In the genomic region with DNA sequence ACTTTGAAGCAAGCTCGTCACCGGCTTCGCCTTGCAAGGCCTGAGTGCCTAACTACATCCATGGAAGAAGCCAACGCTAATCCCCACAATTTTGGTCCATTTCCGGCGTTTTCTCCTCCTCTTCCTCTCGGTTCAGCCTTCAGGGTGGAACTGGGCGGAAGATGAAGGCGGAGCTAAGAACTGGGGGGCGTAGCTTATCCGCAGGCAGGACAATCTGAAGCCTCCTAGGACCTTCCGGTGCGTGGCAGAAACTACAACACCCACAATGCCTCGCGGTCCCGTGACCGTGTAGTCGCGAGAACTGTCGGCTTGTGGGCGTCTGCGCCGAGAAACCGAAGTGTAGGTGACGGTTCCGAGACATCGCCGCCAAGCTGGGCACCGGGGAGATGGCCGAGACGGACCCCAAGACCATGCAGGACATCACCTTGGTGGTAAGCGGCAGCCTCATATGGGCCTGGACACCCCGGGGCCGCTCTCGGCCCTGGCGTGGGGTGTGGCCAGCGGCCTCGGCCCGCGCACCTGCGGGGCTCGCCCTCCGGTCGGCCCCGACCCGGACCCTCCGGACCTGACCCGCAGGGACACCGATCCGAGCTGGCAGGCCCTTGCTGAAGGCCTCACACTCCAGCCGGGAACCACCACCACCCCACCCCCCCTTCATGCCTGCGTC, we compare ENCODE assay signal across 7 mouse cellular contexts. TPM values are rescaled to one million over a fixed set of nuclear protein-coding genes. Genes with fewer than 3 reads are reported as not detected.
DNase-seq lines count a peak whose midpoint lies in the region; ATAC-seq lines count a peak whose summit lies in the region.

A gene (plus strand): TSS at position 299 of the 667 bp plus-strand sequence.

- peaks cover 10% of the 10 kb centered on the region; the same call in 1 of the 2 replicates for H3K36me3 ChIP-seq in intestine, embryonic 16.5 days (ENCODE audit: control insufficient read depth, insufficient read depth, low read length)
- peaks cover 12% of the 10 kb centered on the region; the same call in 1 of the 2 replicates for H3K36me3 ChIP-seq in midbrain, embryonic 11.5 days (ENCODE audit: control insufficient read depth, insufficient read depth, low read length)

- ATAC-seq in intestine, embryonic 16.5 days, result peak; percentile 99
- peak; percentile 98 for ATAC-seq in midbrain, embryonic 11.5 days (ENCODE audit: low FRiP score)

- H3K27ac ChIP-seq in intestine, embryonic 16.5 days (ENCODE audit: low read length), result peak within 1 kb of the TSS; percentile 37
- peak within 1 kb of the TSS; percentile 11; the same call in 1 of the 2 replicates for H3K27ac ChIP-seq in midbrain, embryonic 11.5 days (ENCODE audit: low read depth, low read length)

- H3K9me3 ChIP-seq in intestine, embryonic 16.5 days (ENCODE audit: control insufficient read depth, low read length), result peaks cover 5% of the 10 kb centered on the region; the same call in 1 of the 2 replicates
- no peaks in the 10 kb centered on the region for H3K9me3 ChIP-seq in midbrain, embryonic 11.5 days (ENCODE audit: control insufficient read depth, low read length)

- WGBS in intestine, embryonic 16.5 days, result 2% methylated on average over 52 of the region's 52 CpGs
- 3% methylated on average over 50 of the region's 52 CpGs for WGBS in midbrain, embryonic 11.5 days

- DNase-seq in adrenal gland, adult 8-10 months, result peak; percentile 96
- peak; percentile 98 for DNase-seq in embryo, embryonic 9.5 days (ENCODE audit: extremely low spot score)
- DNase-seq in gastrocnemius, postnatal 4 days (ENCODE audit: low spot score in 2 of 2), result peak; percentile 86 to 96
- DNase-seq in left cerebral cortex, postnatal 36 days (ENCODE audit: low spot score in 2 of 2), result peak; percentile 96 to 98
- peak; percentile 100 for DNase-seq in midbrain, embryonic 11.5 days (ENCODE audit: low spot score, missing footprints)
- DNase-seq in skeletal muscle tissue, adult 2 months (ENCODE audit: low read depth, low spot score), result peak; percentile 95

- H3K27me3 ChIP-seq in intestine, embryonic 16.5 days (replicated peaks; ENCODE audit: control insufficient read depth, insufficient read depth, low read length), result 0 out of 2 replicates have a peak, but pooled peaks cover 2% of the 10 kb centered on the region
- H3K27me3 ChIP-seq in midbrain, embryonic 11.5 days (ENCODE audit: control insufficient read depth, insufficient read depth, low read length), result no peaks in the 10 kb centered on the region

- intact Hi-C loops in left cerebral cortex, postnatal 36 days (cut with DNase I), result no loop called here

- peaks cover 8% of the 10 kb centered on the region for H3K4me1 ChIP-seq in intestine, embryonic 16.5 days (ENCODE audit: control insufficient read depth, insufficient read depth, low read length)
- H3K4me1 ChIP-seq in midbrain, embryonic 11.5 days (ENCODE audit: control insufficient read depth, insufficient read depth, low read length), result peaks cover 5% of the 10 kb centered on the region

- peak within 1 kb of the TSS; percentile 69 for H3K4me2 ChIP-seq in intestine, embryonic 16.5 days (ENCODE audit: low read depth, low read length)
- H3K4me2 ChIP-seq in midbrain, embryonic 11.5 days, result peak within 1 kb of the TSS; percentile 77

- peak within 1 kb of the TSS; percentile 99 for H3K4me3 ChIP-seq in intestine, embryonic 16.5 days (ENCODE audit: low read length)
- H3K4me3 ChIP-seq in midbrain, embryonic 11.5 days (ENCODE audit: low read depth, low read length), result peak within 1 kb of the TSS; percentile 93

- peak within 1 kb of the TSS; percentile 86 for H3K9ac ChIP-seq in intestine, embryonic 16.5 days (ENCODE audit: low read depth, low read length)
- H3K9ac ChIP-seq in midbrain, embryonic 11.5 days (ENCODE audit: low read length), result peak within 1 kb of the TSS; percentile 93

RNA-seq across cellular contexts. Expression of the gene that starts here (rescaled TPM):
- total RNA-seq in adrenal gland, adult 8-10 months (2022), result 100 to 1,000 TPM; 183 to 208 (median 201) TPM
- total RNA-seq in gastrocnemius, postnatal 4 days (2021), result 100 to 1,000 TPM; 173 to 200 TPM
- 259 and 264 TPM in 2 replicates for polyA plus RNA-seq in intestine, embryonic 16.5 days (2015; fragmentation: Nextera tagmentation; extraction: Ambion mirVana)
- 100 to 1,000 TPM; 345 to 377 TPM for total RNA-seq in left cerebral cortex, postnatal 36 days (2021)
- 370 and 374 TPM in 2 replicates for polyA plus RNA-seq in midbrain, embryonic 11.5 days (2014; fragmentation: Nextera tagmentation; extraction: Ambion mirVana)

Comparison
In these comparisons a context has a peak if more than half of its experiments do, and no peak if none do; other contexts are left out.
1. Peak in every context shown above with its lines: DNase-seq, ATAC-seq, H3K4me3 ChIP-seq and H3K27ac ChIP-seq.